Comparison of ENCODE assay signal across 10 mouse cellular contexts in genomic region chr4:154929088-154929660, GRCm38 (mm10). TPM values are rescaled to one million over a fixed set of nuclear protein-coding genes. Genes with fewer than 3 reads are reported as not detected.
A peak's percentile ranks its signal among the peaks of the same experiment; 100 is the strongest.
DNase-seq lines count a peak whose midpoint lies in the region; ATAC-seq and TF ChIP-seq lines count a peak whose summit lies in the region.
"Had no signal": no experiment of that assay in that cellular context is flagged by ENCODE, and none has a peak within 500 bp of the region (broad histone marks: within the 10 kb centered on the region; RNA-seq: fewer than 3 reads in every experiment).

No protein-coding gene starts in this region.

- no peak for ATAC-seq in hindbrain, embryonic 11.5 days (ENCODE audit: low FRiP score)
- no peak for ATAC-seq in hindbrain, embryonic 14.5 days (ENCODE audit: low FRiP score)
- ATAC-seq in heart, embryonic 12.5 days (ENCODE audit: insufficient number of reproducible peaks, low FRiP score), result peak; percentile 72

- no peaks in the 10 kb centered on the region for H3K27me3 ChIP-seq in hindbrain, embryonic 11.5 days (ENCODE audit: control insufficient read depth, insufficient read depth, low read length)
- no peaks in the 10 kb centered on the region for H3K27me3 ChIP-seq in hindbrain, embryonic 14.5 days (ENCODE audit: control insufficient read depth, insufficient read depth, low read length)
- H3K27me3 ChIP-seq in heart, embryonic 12.5 days (replicated peaks), result peaks cover 15% of the 10 kb centered on the region
- H3K27me3 ChIP-seq: embryonic facial prominence, embryonic 12.5 days had no signal

- TF ChIP-seq CTCF in bone marrow, adult 2 months (IDR thresholded peaks at IDR 0.05; ENCODE audit: control insufficient read depth, insufficient read depth, low read length), result no peak

- no peaks in the 10 kb centered on the region for H3K9me3 ChIP-seq in hindbrain, embryonic 11.5 days (ENCODE audit: control insufficient read depth, low read length)
- no peaks in the 10 kb centered on the region for H3K9me3 ChIP-seq in hindbrain, embryonic 14.5 days (ENCODE audit: control insufficient read depth, low read length)
- no peaks in the 10 kb centered on the region for H3K9me3 ChIP-seq in heart, embryonic 12.5 days (replicated peaks)
- H3K9me3 ChIP-seq: embryonic facial prominence, embryonic 12.5 days had no signal

- 81% methylated on average over 12 of the region's 12 CpGs for WGBS in hindbrain, embryonic 11.5 days
- WGBS in hindbrain, embryonic 14.5 days, result 79% methylated on average over 12 of the region's 12 CpGs
- WGBS in bone marrow, adult 2 months, result 6% methylated on average over 12 of the region's 12 CpGs
- 70% methylated on average over 12 of the region's 12 CpGs for WGBS in heart, embryonic 12.5 days

- H3K9ac ChIP-seq in hindbrain, embryonic 11.5 days (ENCODE audit: low read depth, low read length), result no peak overlapping the region
- H3K9ac ChIP-seq in hindbrain, embryonic 14.5 days, result no peak overlapping the region
- no peak overlapping the region for H3K9ac ChIP-seq in heart, embryonic 12.5 days
- H3K9ac ChIP-seq: embryonic facial prominence, embryonic 12.5 days had no signal

- no peaks in the 10 kb centered on the region for H3K36me3 ChIP-seq in hindbrain, embryonic 11.5 days (ENCODE audit: control insufficient read depth, insufficient read depth, low read length)
- no peaks in the 10 kb centered on the region for H3K36me3 ChIP-seq in hindbrain, embryonic 14.5 days (replicated peaks; ENCODE audit: control insufficient read depth, insufficient read depth)
- H3K36me3 ChIP-seq in heart, embryonic 12.5 days, result no peaks in the 10 kb centered on the region
- H3K36me3 ChIP-seq: embryonic facial prominence, embryonic 12.5 days had no signal

- H3K4me2 ChIP-seq in hindbrain, embryonic 11.5 days (replicated peaks; ENCODE audit: low read depth, low read length), result no peak overlapping the region
- H3K4me2 ChIP-seq in hindbrain, embryonic 14.5 days (replicated peaks), result no peak overlapping the region
- 0 out of 2 replicates have a peak overlapping the region, but pooled peaks have one; percentile 17 for H3K4me2 ChIP-seq in heart, embryonic 12.5 days

- no peak overlapping the region for H3K4me3 ChIP-seq in hindbrain, embryonic 11.5 days (ENCODE audit: low read depth, low read length)
- no peak overlapping the region for H3K4me3 ChIP-seq in hindbrain, embryonic 14.5 days (replicated peaks; ENCODE audit: low read length)
- H3K4me3 ChIP-seq in bone marrow, adult 2 months (replicated peaks; ENCODE audit: control insufficient read depth, low read depth, low read length), result peak overlapping the region; percentile 8
- H3K4me3 ChIP-seq in heart, embryonic 12.5 days, result no peak overlapping the region
- H3K4me3 ChIP-seq: embryonic facial prominence, embryonic 12.5 days had no signal

- H3K4me1 ChIP-seq in hindbrain, embryonic 11.5 days (replicated peaks; ENCODE audit: control insufficient read depth, insufficient read depth, low read length), result no peaks in the 10 kb centered on the region
- H3K4me1 ChIP-seq in hindbrain, embryonic 14.5 days (replicated peaks; ENCODE audit: control insufficient read depth, insufficient read depth, low read length), result no peaks in the 10 kb centered on the region
- peaks cover 13% of the 10 kb centered on the region for H3K4me1 ChIP-seq in bone marrow, adult 2 months (ENCODE audit: control insufficient read depth, insufficient read depth, low read length)
- peaks cover 21% of the 10 kb centered on the region for H3K4me1 ChIP-seq in heart, embryonic 12.5 days (replicated peaks)

- DNase-seq in hindbrain, embryonic 11.5 days (ENCODE audit: low spot score), result no peak
- no peak for DNase-seq in hindbrain, embryonic 14.5 days (ENCODE audit: low spot score)
- peak; percentile 66 to 70 for DNase-seq in monocyte, adult 2 months (ENCODE audit: low read depth in 1 of 2, low spot score in 2 of 2)
- DNase-seq in retina, embryonic 14.5 days (ENCODE audit: low spot score), result no peak
- no peak for DNase-seq in right cerebral cortex, adult 18-20 months
- DNase-seq in c-Kit-positive CD71-positive TER-119-positive erythroid progenitor cells, embryonic 14.5 days (ENCODE audit: low spot score), result no peak

- TF ChIP-seq POLR2A in bone marrow, adult 2 months (IDR thresholded peaks at IDR 0.05; ENCODE audit: borderline replicate concordance, control insufficient read depth, low read depth, low read length), result no peak; the same call in 1 of the 2 replicates

- peak overlapping the region; percentile 11; the same call in 1 of the 2 replicates for H3K27ac ChIP-seq in hindbrain, embryonic 11.5 days (ENCODE audit: low read depth, low read length)
- no peak overlapping the region for H3K27ac ChIP-seq in hindbrain, embryonic 14.5 days
- peak overlapping the region; percentile 87 for H3K27ac ChIP-seq in bone marrow, adult 2 months (ENCODE audit: control insufficient read depth, insufficient read depth, low read depth, low read length, poor library complexity)
- peak overlapping the region; percentile 30 for H3K27ac ChIP-seq in heart, embryonic 12.5 days (ENCODE audit: poor library complexity, severe bottlenecking)

RNA-seq across cellular contexts. Expression of gene Tnfrsf14, which starts 0.8 kb away (rescaled TPM):
- polyA plus RNA-seq in hindbrain, embryonic 11.5 days (2014; fragmentation: Nextera tagmentation; extraction: Ambion mirVana), result 1.0 and 1.1 TPM in 2 replicates
- 0.40 TPM in 1 of 2 replicates, not detected in the other for polyA plus RNA-seq in hindbrain, embryonic 14.5 days (2014; fragmentation: Nextera tagmentation; extraction: Ambion mirVana)
- polyA plus RNA-seq in bone marrow, adult 2 months (2011; ENCODE audit: insufficient read depth, insufficient read length, low replicate concordance, missing spikeins), result 155 and 183 TPM in 2 replicates
- polyA plus RNA-seq in heart, embryonic 12.5 days (2016; fragmentation: Nextera tagmentation; extraction: Ambion mirVana), result 1.8 and 2.9 TPM in 2 replicates

RNA-seq across cellular contexts. Expression of gene Fam213b, which starts 30.2 kb away (rescaled TPM):
- 39.8 and 41.4 TPM in 2 replicates for polyA plus RNA-seq in hindbrain, embryonic 11.5 days (2014; fragmentation: Nextera tagmentation; extraction: Ambion mirVana)
- 55.9 and 57.1 TPM in 2 replicates for polyA plus RNA-seq in hindbrain, embryonic 14.5 days (2014; fragmentation: Nextera tagmentation; extraction: Ambion mirVana)
- polyA plus RNA-seq in bone marrow, adult 2 months (2011; ENCODE audit: insufficient read depth, insufficient read length, low replicate concordance, missing spikeins), result 16.6 and 32.5 TPM in 2 replicates
- polyA plus RNA-seq in heart, embryonic 12.5 days (2016; fragmentation: Nextera tagmentation; extraction: Ambion mirVana), result 35.8 and 38.5 TPM in 2 replicates

RNA-seq across cellular contexts. Expression of gene Hes5, which starts 31.5 kb away (rescaled TPM):
- polyA plus RNA-seq in hindbrain, embryonic 11.5 days (2014; fragmentation: Nextera tagmentation; extraction: Ambion mirVana), result 159 and 269 TPM in 2 replicates
- 70.0 and 102 TPM in 2 replicates for polyA plus RNA-seq in hindbrain, embryonic 14.5 days (2014; fragmentation: Nextera tagmentation; extraction: Ambion mirVana)
- not detected in 2 replicates for polyA plus RNA-seq in bone marrow, adult 2 months (2011; ENCODE audit: insufficient read depth, insufficient read length, low replicate concordance, missing spikeins)
- polyA plus RNA-seq in heart, embryonic 12.5 days (2016; fragmentation: Nextera tagmentation; extraction: Ambion mirVana), result 0.70 TPM in 1 of 2 replicates, not detected in the other

RNA-seq across cellular contexts. Expression of gene Pank4, which starts 34.7 kb away (rescaled TPM):
- polyA plus RNA-seq in hindbrain, embryonic 11.5 days (2014; fragmentation: Nextera tagmentation; extraction: Ambion mirVana), result 31.5 and 37.4 TPM in 2 replicates
- 34.1 and 34.4 TPM in 2 replicates for polyA plus RNA-seq in hindbrain, embryonic 14.5 days (2014; fragmentation: Nextera tagmentation; extraction: Ambion mirVana)
- 29.7 and 30.3 TPM in 2 replicates for polyA plus RNA-seq in bone marrow, adult 2 months (2011; ENCODE audit: insufficient read depth, insufficient read length, low replicate concordance, missing spikeins)
- polyA plus RNA-seq in heart, embryonic 12.5 days (2016; fragmentation: Nextera tagmentation; extraction: Ambion mirVana), result 45.7 and 46.2 TPM in 2 replicates

RNA-seq across cellular contexts. Expression of gene Mmel1, which starts 59.8 kb away (rescaled TPM):
- polyA plus RNA-seq in hindbrain, embryonic 11.5 days (2014; fragmentation: Nextera tagmentation; extraction: Ambion mirVana), result 0.48 and 0.56 TPM in 2 replicates
- 0.23 and 0.65 TPM in 2 replicates for polyA plus RNA-seq in hindbrain, embryonic 14.5 days (2014; fragmentation: Nextera tagmentation; extraction: Ambion mirVana)
- 1.1 and 1.4 TPM in 2 replicates for polyA plus RNA-seq in bone marrow, adult 2 months (2011; ENCODE audit: insufficient read depth, insufficient read length, low replicate concordance, missing spikeins)
- polyA plus RNA-seq in heart, embryonic 12.5 days (2016; fragmentation: Nextera tagmentation; extraction: Ambion mirVana), result 0.20 and 0.44 TPM in 2 replicates
- polyA plus RNA-seq: inflammation-experienced regulatory T-cells, adult 6 months had no signal

Comparison
In these comparisons a context has a peak if more than half of its experiments do, and no peak if none do; other contexts are left out.
1. DNase-seq: peak in monocyte, adult 2 months (2 of 2); none in hindbrain, embryonic 11.5 days (single experiment), hindbrain, embryonic 14.5 days (single experiment), retina, embryonic 14.5 days (single experiment), right cerebral cortex, adult 18-20 months (single experiment) and c-Kit-positive CD71-positive TER-119-positive erythroid progenitor cells, embryonic 14.5 days (single experiment).
2. RNA of gene Tnfrsf14, which starts 0.8 kb away (polyA plus RNA-seq): 155 to 183 TPM in bone marrow, adult 2 months; 1.8 to 2.9 TPM in heart, embryonic 12.5 days, 1.0 to 1.1 TPM in hindbrain, embryonic 11.5 days and 0.40 TPM in hindbrain, embryonic 14.5 days; every median in the first group is over 10 times any median in the second.
3. RNA of gene Hes5, which starts 31.5 kb away (polyA plus RNA-seq): 159 to 269 TPM in hindbrain, embryonic 11.5 days and 70.0 to 102 TPM in hindbrain, embryonic 14.5 days; not detected in bone marrow, adult 2 months and 0.70 TPM in heart, embryonic 12.5 days; every median in the first group is over 10 times any median in the second.